Comparison of ENCODE assay signal across 21 mouse cellular contexts in the genomic region with DNA sequence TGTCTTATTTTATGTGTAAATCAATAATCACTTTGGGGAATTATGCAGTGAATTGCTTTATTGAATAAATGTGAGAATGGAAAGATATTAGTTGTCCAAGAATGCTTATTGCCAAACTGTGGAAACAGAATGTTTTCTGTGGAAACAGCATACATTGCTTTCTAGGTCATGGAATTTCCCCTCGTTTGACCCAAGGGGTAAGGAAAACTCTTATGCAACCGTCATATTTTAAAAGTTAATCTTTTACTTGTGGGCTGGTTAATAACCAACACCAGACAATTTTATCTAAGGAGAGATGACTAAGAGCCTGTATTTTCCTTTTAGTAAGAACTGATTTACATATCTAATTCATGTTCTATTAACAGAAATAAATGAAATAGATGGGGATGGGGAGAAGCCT.
"Had no signal": no experiment of that assay in that cellular context is flagged by ENCODE, and none has a peak within 500 bp of the region (broad histone marks: within the 10 kb centered on the region; RNA-seq: fewer than 3 reads in every experiment).

No protein-coding gene starts in this region.

- H3K9ac ChIP-seq: intestine, embryonic 15.5 days; kidney, embryonic 15.5 days; limb, embryonic 13.5 days; liver, embryonic 13.5 days; lung, embryonic 15.5 days; midbrain, embryonic 12.5 days; midbrain, embryonic 15.5 days; neural tube, embryonic 12.5 days; neural tube, embryonic 15.5 days; stomach, embryonic 15.5 days had no signal

- H3K4me3 ChIP-seq: intestine, embryonic 15.5 days; kidney, embryonic 15.5 days; layer of hippocampus, adult 2 months; limb, embryonic 10.5 days; limb, embryonic 13.5 days; liver, embryonic 13.5 days; lung, embryonic 15.5 days; midbrain, embryonic 12.5 days; midbrain, embryonic 15.5 days; neural tube, embryonic 12.5 days; neural tube, embryonic 15.5 days; stomach, embryonic 15.5 days had no signal

- DNase-seq: kidney, adult 11 months; layer of hippocampus, adult 9-11 months; liver, embryonic 13.5 days; lung, adult 18-20 months; right cerebral cortex, adult 18-20 months; right cerebral cortex, postnatal 14 days; right cerebral cortex, postnatal 4 days; thymus, postnatal 25 days had no signal

- H3K9me3 ChIP-seq: intestine, embryonic 15.5 days; kidney, embryonic 15.5 days; limb, embryonic 10.5 days; limb, embryonic 13.5 days; liver, embryonic 13.5 days; lung, embryonic 15.5 days; midbrain, embryonic 12.5 days; midbrain, embryonic 15.5 days; neural tube, embryonic 12.5 days; neural tube, embryonic 15.5 days; stomach, embryonic 15.5 days had no signal

- ATAC-seq: hindbrain, embryonic 16.5 days; intestine, embryonic 15.5 days; midbrain, embryonic 15.5 days had no signal

- H3K4me2 ChIP-seq: intestine, embryonic 15.5 days; kidney, embryonic 15.5 days; limb, embryonic 13.5 days; liver, embryonic 13.5 days; lung, embryonic 15.5 days; midbrain, embryonic 12.5 days; midbrain, embryonic 15.5 days; neural tube, embryonic 12.5 days; neural tube, embryonic 15.5 days; stomach, embryonic 15.5 days had no signal

- H3K27me3 ChIP-seq: intestine, embryonic 15.5 days; liver, embryonic 13.5 days; lung, embryonic 15.5 days; neural tube, embryonic 12.5 days had no signal

- H3K27ac ChIP-seq: intestine, embryonic 15.5 days; kidney, embryonic 15.5 days; layer of hippocampus, adult 2 months; limb, embryonic 10.5 days; limb, embryonic 13.5 days; liver, embryonic 13.5 days; lung, embryonic 15.5 days; macrophage; midbrain, embryonic 12.5 days; midbrain, embryonic 15.5 days; neural tube, embryonic 12.5 days; neural tube, embryonic 15.5 days; stomach, embryonic 15.5 days had no signal

- H3K36me3 ChIP-seq: intestine, embryonic 15.5 days; kidney, embryonic 15.5 days; limb, embryonic 10.5 days; limb, embryonic 13.5 days; liver, embryonic 13.5 days; lung, embryonic 15.5 days; midbrain, embryonic 12.5 days; midbrain, embryonic 15.5 days; neural tube, embryonic 12.5 days; neural tube, embryonic 15.5 days; stomach, embryonic 15.5 days had no signal

- H3K4me1 ChIP-seq: intestine, embryonic 15.5 days; kidney, embryonic 15.5 days; limb, embryonic 10.5 days; limb, embryonic 13.5 days; liver, embryonic 13.5 days; lung, embryonic 15.5 days; midbrain, embryonic 12.5 days; midbrain, embryonic 15.5 days; neural tube, embryonic 12.5 days; neural tube, embryonic 15.5 days; stomach, embryonic 15.5 days had no signal
